Mouse (Mus musculus) CD4-positive, CD25-positive, alpha-beta regulatory T cell, adult 2 months (primary cell): Measurements from ENCODE around the gene Ppp1r35.
"Not testable (repeated sequence)": the region's sequence is repeated elsewhere in the genome, so short reads cannot be mapped to it uniquely, and the experiment has no call there.

Source experiments
- DNase-seq: peaks from one replicate; pipeline ENCODE4 v3.0.0-alpha.2; 2012; ENCODE audit warnings: low read depth, low spot score

Ppp1r35 gene

GRCm38 (mm10) chr5:137778635-137779034 lies at the start of gene Ppp1r35:
Gene Ppp1r35, plus strand, starts transcription at chr5:137778849.
- peak; percentile 97 for DNase-seq

- no peak for DNase-seq
Measured at GRCm38 (mm10) chr5:137733638-137734288, 44.9 kb upstream of the Ppp1r35 start.

- DNase-seq = no peak
Measured at GRCm38 (mm10) chr5:137734289-137735061, 44.2 kb upstream of the Ppp1r35 start.

- no peak for DNase-seq
Measured at GRCm38 (mm10) chr5:137737400-137737940, 41.2 kb upstream of the Ppp1r35 start.

GRCm38 (mm10) chr5:137738516-137738915 lies 40.1 kb upstream of the Ppp1r35 start:
- DNase-seq = peak; percentile 45

- DNase-seq = no peak
Measured at GRCm38 (mm10) chr5:137739471-137739870, 39.2 kb upstream of the Ppp1r35 start.

GRCm38 (mm10) chr5:137740506-137740905 lies 38.1 kb upstream of the Ppp1r35 start:
- no peak for DNase-seq

- peak; percentile 91 for DNase-seq
Measured at GRCm38 (mm10) chr5:137741023-137741931, 37.4 kb upstream of the Ppp1r35 start, which contains the start of gene Nyap1. Gene Nyap1, minus strand, starts transcription at chr5:137741607.

- DNase-seq = no peak
Measured at GRCm38 (mm10) chr5:137742048-137742447, 36.6 kb upstream of the Ppp1r35 start.

- DNase-seq = no peak
Measured at GRCm38 (mm10) chr5:137742836-137743235, 35.8 kb upstream of the Ppp1r35 start.

GRCm38 (mm10) chr5:137744197-137744596 lies 34.5 kb upstream of the Ppp1r35 start:
- no peak for DNase-seq

GRCm38 (mm10) chr5:137745214-137746171 lies 33.2 kb upstream of the Ppp1r35 start, which contains the start of gene Tsc22d4:
Gene Tsc22d4, plus strand, starts transcription at chr5:137745730.
- peak; percentile 95 for DNase-seq

GRCm38 (mm10) chr5:137746282-137746850 lies 32.3 kb upstream of the Ppp1r35 start:
- DNase-seq = peak; percentile 54

GRCm38 (mm10) chr5:137746851-137747325 lies 31.8 kb upstream of the Ppp1r35 start:
- DNase-seq = no peak

GRCm38 (mm10) chr5:137747326-137747961 lies 31.2 kb upstream of the Ppp1r35 start:
- peak; percentile 70 for DNase-seq

GRCm38 (mm10) chr5:137748130-137748770 lies 30.4 kb upstream of the Ppp1r35 start:
- DNase-seq = peak; percentile 49

GRCm38 (mm10) chr5:137749196-137749836 lies 29.3 kb upstream of the Ppp1r35 start:
- DNase-seq = peak; percentile 59

- DNase-seq = not testable (repeated sequence)
Measured at GRCm38 (mm10) chr5:137750212-137750611, 28.4 kb upstream of the Ppp1r35 start.
